Mouse (Mus musculus) c-Kit-positive CD71-negative TER-119-negative erythroid progenitor cells, embryonic 14.5 days (primary cell): Measurements from ENCODE around the gene Paxbp1.

Experiments used
- DNase-seq: peaks from one replicate; pipeline ENCODE4 v3.0.0-alpha.2; 2013; ENCODE audit warnings: low read depth

The Paxbp1 gene

DNA sequence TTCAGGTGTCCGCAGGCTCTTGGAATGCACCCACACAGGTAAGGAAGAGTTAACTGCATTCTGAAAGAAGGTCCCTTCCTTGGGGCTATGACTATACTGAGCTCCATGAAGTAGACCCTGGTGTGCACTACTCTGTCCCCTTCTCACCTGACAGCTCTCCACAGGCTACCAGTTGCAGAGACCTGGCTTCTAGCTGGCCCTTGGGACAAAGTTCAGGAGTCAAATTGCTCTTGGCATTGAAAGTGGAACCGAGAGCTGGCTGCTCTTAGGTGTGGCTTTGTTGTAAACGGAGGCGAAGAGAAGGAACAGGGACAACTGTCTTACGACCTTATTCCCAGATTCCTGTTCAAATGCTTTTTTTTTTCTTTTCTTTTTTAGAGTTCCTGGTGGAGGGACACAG is 10.8 kb upstream of the Paxbp1 start:
- DNase-seq: no peak

DNA sequence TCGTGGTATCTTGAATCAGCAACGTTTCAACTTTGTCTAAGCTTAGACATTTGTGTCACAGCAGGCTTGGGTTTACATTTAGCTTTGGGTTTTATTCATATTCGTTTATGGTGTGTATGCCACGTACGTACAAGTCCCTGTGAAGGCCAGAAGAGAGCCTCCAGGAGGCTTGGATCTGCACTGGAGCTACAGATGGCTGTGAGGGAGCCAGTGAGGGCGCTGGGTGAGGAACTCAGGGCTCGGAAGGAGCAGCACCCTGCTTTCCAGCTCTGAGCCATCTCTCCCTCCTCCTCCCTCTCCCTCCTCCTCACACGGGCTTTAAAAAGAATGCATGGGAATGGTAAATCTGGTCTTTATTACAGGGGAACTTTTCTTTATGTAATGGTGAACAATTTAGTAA is 9.3 kb upstream of the Paxbp1 start:
- no peak for DNase-seq

- peak; percentile 45 for DNase-seq
Observed at GRCm38 (mm10) chr16:91045511-91045910, 1.2 kb upstream of the Paxbp1 start.

DNA sequence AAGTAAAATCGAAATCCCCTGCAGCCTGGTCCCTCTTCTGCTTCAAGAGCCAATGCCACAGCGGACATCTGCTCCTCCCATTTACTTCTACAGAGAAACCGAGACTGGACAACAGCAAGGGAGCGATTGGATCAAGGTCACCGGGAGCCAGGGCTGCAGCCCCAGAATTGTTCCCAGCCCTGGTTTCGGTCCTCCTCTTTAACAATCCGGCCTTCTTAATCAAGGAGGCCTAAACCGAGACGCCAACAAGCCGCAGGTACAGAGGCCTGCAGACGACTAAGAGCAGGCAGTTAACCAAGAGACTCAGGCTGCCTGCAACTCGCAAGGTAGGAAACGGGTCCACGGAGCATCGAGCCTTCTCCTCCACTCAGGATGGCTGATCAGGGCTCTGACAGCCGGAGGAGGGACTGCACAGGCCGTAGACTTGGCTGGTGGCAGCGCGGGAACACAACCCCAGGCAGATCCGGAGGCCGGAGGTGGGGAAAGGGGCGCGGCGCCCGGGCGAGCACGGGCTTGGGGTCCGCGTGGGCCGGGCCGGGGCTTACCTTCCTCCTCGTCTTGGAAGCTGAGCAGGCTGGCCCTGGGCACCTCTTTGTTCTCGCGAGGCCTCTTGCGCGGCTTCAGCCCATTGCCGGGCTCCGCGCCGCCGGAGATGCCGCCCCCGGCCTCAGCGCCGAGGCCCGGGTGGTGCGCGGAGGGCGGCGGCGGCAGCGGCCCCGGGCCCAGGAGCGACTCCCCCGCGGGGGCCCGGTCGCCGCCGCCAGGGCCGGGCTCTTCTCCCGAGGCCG is 688 bp downstream of the Paxbp1 start:
- peak; percentile 51 for DNase-seq

GRCm38 (mm10) chr16:91042640-91043039 is 1.7 kb downstream of the Paxbp1 start:
- DNase-seq: no peak

GRCm38 (mm10) chr16:91035866-91036265 is 8.5 kb downstream of the Paxbp1 start:
- DNase-seq: no peak

DNA sequence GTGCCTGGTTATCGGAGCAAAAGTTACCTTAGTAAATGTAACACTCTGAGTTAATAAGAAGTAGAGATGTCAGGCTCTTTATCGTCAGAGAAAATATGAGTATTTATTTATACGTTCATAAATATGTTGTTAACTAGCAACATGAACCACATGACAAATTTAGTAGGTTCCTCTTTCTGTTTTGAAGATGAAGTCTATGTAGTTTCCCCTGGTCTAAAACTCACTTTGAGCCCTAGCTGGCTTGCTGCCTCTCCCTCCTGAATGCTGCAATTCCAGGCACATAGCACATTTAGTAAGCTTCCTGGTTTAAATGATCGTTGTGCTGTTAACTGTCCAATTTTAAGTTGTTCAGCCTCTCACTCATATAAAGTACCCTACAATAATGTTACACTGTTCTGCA is 13.6 kb downstream of the Paxbp1 start:
- no peak for DNase-seq

- no peak for DNase-seq
Observed at GRCm38 (mm10) chr16:91029901-91030300, 14.4 kb downstream of the Paxbp1 start.

DNA sequence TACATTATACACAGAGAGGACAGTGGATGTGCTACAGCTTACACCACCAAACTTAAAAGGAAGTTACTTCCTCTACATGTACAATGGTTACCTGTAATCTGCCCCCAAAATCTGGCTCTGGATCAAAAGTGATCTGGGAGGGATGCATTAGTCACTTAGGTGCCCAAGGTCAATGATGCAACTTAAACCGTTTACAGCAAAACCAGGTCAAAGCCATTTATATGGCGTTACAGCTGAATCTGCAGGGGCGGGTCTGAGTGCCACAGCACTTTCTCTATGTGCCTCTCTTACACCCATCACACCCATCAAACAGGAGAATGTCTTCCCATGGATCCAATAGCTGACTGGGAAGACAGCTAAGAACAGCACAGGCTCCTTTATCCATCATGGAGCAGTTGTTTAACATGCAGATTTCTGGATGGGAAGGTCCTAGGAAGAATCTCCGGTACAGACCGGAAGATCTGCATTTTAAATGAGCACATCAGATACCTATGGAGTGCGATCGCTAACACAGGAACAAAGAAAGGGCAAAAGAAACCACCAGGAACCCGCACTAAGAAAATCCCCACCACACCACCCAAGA is 15.1 kb downstream of the Paxbp1 start:
- DNase-seq: no peak

GRCm38 (mm10) chr16:91026290-91026689 is 18.1 kb downstream of the Paxbp1 start:
- DNase-seq: no peak

DNA sequence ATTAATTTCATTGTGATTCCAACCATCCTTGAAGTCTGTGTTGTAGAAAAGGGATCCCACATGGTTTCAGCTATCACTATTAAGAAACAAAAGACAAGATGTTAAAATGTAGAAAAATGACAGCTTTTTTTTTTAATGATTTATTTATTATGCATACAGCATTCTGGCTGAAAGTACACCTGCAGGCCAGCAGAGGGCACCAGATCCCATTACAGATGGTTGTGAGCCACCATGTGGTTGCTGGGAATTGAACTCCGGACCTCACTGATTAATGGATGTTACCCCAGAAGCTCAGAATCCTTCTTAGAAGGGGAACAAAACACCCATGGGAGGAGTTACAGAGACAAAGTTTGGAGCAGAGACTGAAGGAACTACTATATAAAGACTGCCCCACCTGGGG is 21.0 kb downstream of the Paxbp1 start:
- no peak for DNase-seq

- DNase-seq: no peak
Observed at GRCm38 (mm10) chr16:91020842-91021483, 23.4 kb downstream of the Paxbp1 start.

DNA sequence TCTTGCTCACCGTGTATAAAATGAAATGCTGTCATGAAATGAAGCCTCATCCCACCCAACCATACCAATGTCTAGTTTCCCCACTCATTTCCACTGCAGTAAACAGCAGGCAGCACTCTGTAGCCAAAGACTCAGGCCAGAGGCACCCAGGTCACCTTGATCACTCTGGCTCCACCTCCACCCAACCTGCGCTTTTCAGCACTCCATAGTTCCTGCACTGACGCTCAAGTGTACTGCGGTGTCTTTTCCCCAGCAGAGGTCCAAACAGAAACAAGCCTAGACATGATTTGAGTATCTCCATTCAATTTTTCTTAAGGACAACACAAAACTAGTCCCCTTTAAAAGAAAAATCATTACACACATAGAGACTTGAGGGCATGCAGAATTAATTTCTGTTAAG is 24.9 kb downstream of the Paxbp1 start:
- DNase-seq: no peak

DNA sequence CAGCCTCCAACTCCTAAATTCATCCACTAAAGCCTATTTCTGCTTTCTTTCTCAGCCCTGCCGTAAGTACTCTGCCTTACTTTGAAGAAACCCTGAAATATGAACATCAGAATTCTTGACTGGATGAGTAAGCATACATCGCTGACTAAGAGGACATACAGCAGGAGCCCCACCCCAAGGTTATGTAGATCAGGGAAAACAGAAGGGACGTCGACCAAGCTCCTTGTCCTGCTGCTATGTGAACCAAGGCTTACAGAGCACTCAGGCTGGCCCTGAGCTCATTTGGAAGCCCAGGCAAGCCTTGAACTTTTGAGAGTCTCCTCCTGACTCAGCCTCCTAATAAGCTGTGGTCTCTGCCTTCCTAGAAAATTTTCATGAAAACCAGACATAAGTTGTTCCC is 28.6 kb downstream of the Paxbp1 start:
- DNase-seq: no peak

- DNase-seq: no peak
Observed at GRCm38 (mm10) chr16:91011847-91012246, 32.5 kb downstream of the Paxbp1 start.

- peak; percentile 82 for DNase-seq
Observed at GRCm38 (mm10) chr16:91011021-91011683, 33.2 kb downstream of the Paxbp1 start, which contains the start of gene Synj1. TSS of gene Synj1 (minus strand) at chr16:91011308.

- DNase-seq: no peak
Observed at GRCm38 (mm10) chr16:91010581-91011020, 33.7 kb downstream of the Paxbp1 start.

DNA sequence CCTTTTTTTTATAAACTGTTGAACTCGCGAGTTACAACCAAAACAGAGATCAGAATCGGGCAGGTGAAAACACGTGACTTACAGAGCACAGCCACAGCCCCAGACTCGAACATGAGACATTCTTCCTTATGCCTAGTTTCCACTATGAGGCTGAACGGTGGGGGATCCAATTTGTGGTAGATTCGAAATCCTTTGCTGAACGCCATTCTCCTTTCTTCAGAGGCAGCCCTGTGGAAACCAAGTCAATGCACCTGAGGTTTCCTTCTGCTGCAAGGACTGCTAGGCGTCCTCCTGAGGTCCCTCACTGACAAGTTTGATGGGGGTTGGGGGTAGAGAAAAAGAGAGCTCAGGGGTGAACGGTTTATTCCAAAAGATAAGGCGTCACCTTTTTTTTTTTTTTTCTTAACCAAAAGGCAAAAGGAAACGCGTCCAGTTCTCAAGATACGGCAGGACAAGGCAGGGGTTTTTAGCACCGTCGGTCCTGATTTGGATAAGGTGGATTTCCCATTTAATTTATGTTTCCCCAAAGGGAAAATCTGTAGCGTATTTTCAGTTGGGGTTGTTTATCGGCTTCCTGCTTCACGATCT is 34.3 kb downstream of the Paxbp1 start:
- no peak for DNase-seq

DNA sequence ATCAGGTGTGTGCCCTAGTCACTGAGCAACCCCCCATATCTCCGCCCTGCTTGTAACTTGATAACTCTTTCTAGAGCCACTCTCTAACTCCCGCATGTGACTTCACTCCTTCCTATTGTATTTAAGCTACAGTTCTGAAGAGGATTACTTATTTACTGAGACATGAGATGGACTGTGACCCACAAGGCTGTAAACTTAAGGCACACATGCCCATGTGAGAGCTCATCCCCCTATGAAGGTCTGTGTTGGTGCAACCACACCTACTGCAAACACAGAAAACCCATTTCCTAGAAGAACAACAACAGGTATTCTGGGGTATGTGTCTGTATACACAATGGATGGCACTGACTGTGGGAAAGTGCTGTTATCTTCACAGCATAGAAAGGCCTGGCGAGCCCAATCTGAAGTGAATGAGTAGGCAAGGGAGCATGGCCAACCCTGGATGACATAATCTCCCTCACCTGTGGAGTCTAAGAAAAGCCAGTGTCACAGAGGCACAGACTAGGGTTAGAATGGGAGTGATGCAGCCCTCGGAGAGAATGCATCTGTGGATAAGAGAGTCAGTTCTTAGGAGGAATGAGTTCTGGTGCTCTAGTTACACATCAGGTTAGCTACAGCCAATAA is 39.3 kb downstream of the Paxbp1 start:
- no peak for DNase-seq

- no peak for DNase-seq
Observed at GRCm38 (mm10) chr16:91001098-91001497, 43.2 kb downstream of the Paxbp1 start.

- no peak for DNase-seq
Observed at GRCm38 (mm10) chr16:90999827-91000226, 44.5 kb downstream of the Paxbp1 start.

GRCm38 (mm10) chr16:90997822-90998221 is 46.5 kb downstream of the Paxbp1 start:
- DNase-seq: no peak
